Mouse (Mus musculus) embryo, embryonic 11.5 days (tissue): ENCODE results near the gene Calr4.

ENCODE experiments used
- DNase-seq: peaks from one replicate; pipeline ENCODE4 v3.0.0-alpha.2; 2012; ENCODE audit warnings: low read depth, low spot score

Gene Calr4

GRCm38 (mm10) chr4:109273586-109274240 lies 39.4 kb downstream of the Calr4 start:
- no peak for DNase-seq

- DNase-seq, result peak; percentile 83
These were observed 45.6 kb downstream of the Calr4 start, which contains the start of gene Eps15 for GRCm38 (mm10) chr4:109279689-109280458. Gene Eps15, plus strand, starts transcription at chr4:109280268.

- DNase-seq, result peak; percentile 11
These were observed 46.3 kb downstream of the Calr4 start for GRCm38 (mm10) chr4:109280459-109281160.

GRCm38 (mm10) chr4:109281161-109281560 lies 46.9 kb downstream of the Calr4 start:
- DNase-seq, result no peak

- DNase-seq, result no peak
These were observed 47.7 kb downstream of the Calr4 start for GRCm38 (mm10) chr4:109281946-109282345.

GRCm38 (mm10) chr4:109294629-109295028 lies 60.3 kb downstream of the Calr4 start:
- no peak for DNase-seq

- no peak for DNase-seq
These were observed 62.2 kb downstream of the Calr4 start for GRCm38 (mm10) chr4:109296510-109296909.

GRCm38 (mm10) chr4:109299136-109299535 lies 64.9 kb downstream of the Calr4 start:
- DNase-seq, result no peak
